Mouse (Mus musculus): ENCODE measurements around the gene Arhgap5. TPM values are rescaled to one million over a fixed set of nuclear protein-coding genes. Genes with fewer than 3 reads are reported as not detected.

Gene Arhgap5
- polyA plus RNA-seq (2015; fragmentation: Nextera tagmentation; extraction: Ambion mirVana), result 20.0 and 21.8 TPM in 2 replicates

GRCm38 (mm10) chr12:52503456-52504320 lies at the start of gene Arhgap5:
Arhgap5 (plus strand) TSS chr12:52503972.

Other genes with a start within 250 kb of the Arhgap5 start
- 5.7 and 5.9 TPM in 2 replicates for gene Akap6, start 195.4 kb downstream of the Arhgap5 start, polyA plus RNA-seq (2015; fragmentation: Nextera tagmentation; extraction: Ambion mirVana)

Measured in skeletal muscle tissue, postnatal 0 days (tissue).